Mouse (Mus musculus) embryo, embryonic 10.5 days (tissue): Measurements from ENCODE around the gene Alg14.

Source experiments
- DNase-seq: peaks from one replicate; pipeline ENCODE4 v3.0.0-alpha.2; 2015; ENCODE audit warnings: low spot score

The Alg14 gene

GRCm38 (mm10) chr3:121291560-121292258, at the start of gene Alg14:
Alg14 (plus strand) TSS chr3:121291773.
- peak; percentile 98 for DNase-seq

GRCm38 (mm10) chr3:121242111-121242936, 49.2 kb upstream of the Alg14 start:
- peak; percentile 35 for DNase-seq

GRCm38 (mm10) chr3:121242941-121243340, 48.6 kb upstream of the Alg14 start:
- peak; percentile 22 for DNase-seq

GRCm38 (mm10) chr3:121250048-121250447, 41.5 kb upstream of the Alg14 start:
- no peak for DNase-seq

GRCm38 (mm10) chr3:121250576-121251433, 40.8 kb upstream of the Alg14 start:
- no peak for DNase-seq

GRCm38 (mm10) chr3:121255501-121255900, 36.1 kb upstream of the Alg14 start:
- DNase-seq, result no peak

GRCm38 (mm10) chr3:121256131-121256530, 35.4 kb upstream of the Alg14 start:
- no peak for DNase-seq

GRCm38 (mm10) chr3:121257418-121257817, 34.2 kb upstream of the Alg14 start:
- DNase-seq, result no peak

GRCm38 (mm10) chr3:121258521-121259478, 32.8 kb upstream of the Alg14 start:
- DNase-seq, result no peak

GRCm38 (mm10) chr3:121260041-121260440, 31.5 kb upstream of the Alg14 start:
- no peak for DNase-seq

- no peak for DNase-seq
Measured at GRCm38 (mm10) chr3:121260831-121261230, 30.7 kb upstream of the Alg14 start.

- DNase-seq, result no peak
Measured at GRCm38 (mm10) chr3:121261251-121261650, 30.3 kb upstream of the Alg14 start.

GRCm38 (mm10) chr3:121261939-121262520, 29.5 kb upstream of the Alg14 start:
- DNase-seq, result peak; percentile 28

GRCm38 (mm10) chr3:121262521-121263204, 28.9 kb upstream of the Alg14 start:
- DNase-seq, result peak; percentile 78

- peak; percentile 56 for DNase-seq
Measured at GRCm38 (mm10) chr3:121263205-121263548, 28.4 kb upstream of the Alg14 start.

- no peak for DNase-seq
Measured at GRCm38 (mm10) chr3:121264242-121264641, 27.3 kb upstream of the Alg14 start.

- no peak for DNase-seq
Measured at GRCm38 (mm10) chr3:121267283-121267682, 24.3 kb upstream of the Alg14 start.

- no peak for DNase-seq
Measured at GRCm38 (mm10) chr3:121272577-121272976, 19.0 kb upstream of the Alg14 start.

- DNase-seq, result no peak
Measured at GRCm38 (mm10) chr3:121274010-121274409, 17.6 kb upstream of the Alg14 start.

GRCm38 (mm10) chr3:121277009-121277408, 14.6 kb upstream of the Alg14 start:
- no peak for DNase-seq
